Mouse (Mus musculus) MEL (cell line): ENCODE measurements at regions not wholly inside any gene's neighbourhood (a gene's known extent, or its start where the extent isn't known, plus 50 kb on each side); places are given as distances from the start of the nearest gene placed in this dataset.

Source experiments
- DNase-seq: peaks from one replicate; pipeline ENCODE4 v3.0.0; 2011; ENCODE audit warnings: low read depth, low spot score
- H3K27ac ChIP-seq: 2 replicates; pipeline ENCODE4 v1.5.1; 2012; ENCODE audit warnings: low read depth, mild to moderate bottlenecking, control low read depth, low read length, moderate library complexity; ENCODE audit not compliant: control insufficient read depth
- H3K27me3 ChIP-seq, 2 experiments: fragments of 150-350 bp in 1 of 2; sonication (generic) in 1 of 2; 2 replicates each; pipeline ENCODE4 v1.6.1; 2012; ENCODE audit warnings: low read length in 2 of 2, mild to moderate bottlenecking in 2 of 2, improper control_type of control experiment in 1 of 2, moderate library complexity in 1 of 2; ENCODE audit not compliant: insufficient read depth in 2 of 2, control insufficient read depth in 1 of 2
- H3K36me3 ChIP-seq, 2 experiments: 2 replicates each; pipeline ENCODE4 v1.6.1; 2012 to 2014; ENCODE audit warnings: low read length in 2 of 2, improper control_type of control experiment in 1 of 2, inconsistent platforms in 1 of 2, mild to moderate bottlenecking in 1 of 2; ENCODE audit not compliant: insufficient read depth in 2 of 2, control insufficient read depth in 1 of 2
- H3K4me1 ChIP-seq, 2 experiments: fragments of 150-350 bp in 1 of 2; sonication (generic) in 1 of 2; 2 replicates each; pipeline ENCODE4 v1.6.1; 2012; ENCODE audit warnings: low read length in 2 of 2, improper control_type of control experiment in 1 of 2, mild to moderate bottlenecking in 1 of 2; ENCODE audit not compliant: insufficient read depth in 2 of 2, control insufficient read depth in 1 of 2
- H3K4me3 ChIP-seq, 2 experiments: fragments of 150-350 bp in 1 of 2; sonication (generic) in 1 of 2; 2 replicates each; pipeline ENCODE4 v1.5.1; 2012; ENCODE audit warnings: low read depth in 2 of 2, low read length in 2 of 2, mild to moderate bottlenecking in 2 of 2, moderate library complexity in 2 of 2, control low read depth in 1 of 2, improper control_type of control experiment in 1 of 2; ENCODE audit not compliant: control insufficient read depth in 1 of 2, insufficient read depth in 1 of 2
- H3K79me2 ChIP-seq: 2 replicates; pipeline ENCODE4 v1.6.1; 2012; ENCODE audit warnings: mild to moderate bottlenecking, low read length, moderate library complexity; ENCODE audit not compliant: control insufficient read depth, poor library complexity, insufficient read depth
- H3K9ac ChIP-seq: 2 replicates; pipeline ENCODE4 v1.6.1; 2012; ENCODE audit warnings: low read depth, mild to moderate bottlenecking, control low read depth, low read length, moderate library complexity; ENCODE audit not compliant: control insufficient read depth, poor library complexity, severe bottlenecking
- H3K9me3 ChIP-seq: fragments of 150-350 bp; sonication (generic); replicated peaks from 2 replicates; pipeline ENCODE4 v1.6.1; 2012; ENCODE audit warnings: mild to moderate bottlenecking, low read length, improper control_type of control experiment, moderate library complexity; ENCODE audit not compliant: insufficient read depth
- CHD2 ChIP-seq: IDR thresholded peaks from 2 replicates; pipeline ENCODE4 v1.6.1; 2011; ENCODE audit warnings: low read length, improper control_type of control experiment
- ELF1 ChIP-seq: IDR thresholded peaks from 2 replicates; pipeline ENCODE4 v1.6.1; 2014; ENCODE audit warnings: low read depth, mild to moderate bottlenecking, inconsistent platforms, low read length, improper control_type of control experiment, moderate library complexity
- GATA1 ChIP-seq: IDR thresholded peaks from 2 replicates; pipeline ENCODE4 v1.6.1; 2011; ENCODE audit warnings: low read depth, low read length, improper control_type of control experiment
- MAX ChIP-seq: IDR thresholded peaks from 2 replicates; pipeline ENCODE4 v1.6.1; 2011; ENCODE audit warnings: low read length, improper control_type of control experiment
- MAZ ChIP-seq: IDR thresholded peaks from 2 replicates; pipeline ENCODE4 v1.6.1; 2012; ENCODE audit warnings: low read depth, mild to moderate bottlenecking, inconsistent platforms, low read length, improper control_type of control experiment
- MEF2A ChIP-seq: IDR thresholded peaks from 2 replicates; pipeline ENCODE4 v1.6.1; 2014; ENCODE audit warnings: low read depth, mild to moderate bottlenecking, inconsistent platforms, low read length, improper control_type of control experiment; ENCODE audit not compliant: poor library complexity, insufficient replicate concordance, severe bottlenecking; ENCODE audit errors: extremely low read depth
- MYB ChIP-seq: IDR thresholded peaks from 2 replicates; pipeline ENCODE4 v1.6.1; 2011; ENCODE audit warnings: mild to moderate bottlenecking, low read depth, low read length, improper control_type of control experiment
- MYC ChIP-seq: IDR thresholded peaks from 2 replicates; pipeline ENCODE4 v1.6.1; 2011; ENCODE audit warnings: low read depth, mild to moderate bottlenecking, low read length, improper control_type of control experiment, moderate library complexity
- NELFE ChIP-seq: IDR thresholded peaks from 2 replicates; pipeline ENCODE4 v1.6.1; 2011; ENCODE audit warnings: low read depth, low read length, improper control_type of control experiment
- POLR2A ChIP-seq, 2 experiments: IDR thresholded peaks; 2 replicates each; pipeline ENCODE4 v1.6.1; 2011 to 2012; ENCODE audit warnings: low read length in 2 of 2, mild to moderate bottlenecking in 2 of 2, control low read depth in 1 of 2, improper control_type of control experiment in 1 of 2, low read depth in 1 of 2, moderate library complexity in 1 of 2; ENCODE audit not compliant: control insufficient read depth in 1 of 2, insufficient read depth in 1 of 2, poor library complexity in 1 of 2
- POLR2AphosphoS2 ChIP-seq: IDR thresholded peaks from 2 replicates; pipeline ENCODE4 v1.6.1; 2011; ENCODE audit warnings: low read length, improper control_type of control experiment
- TAL1 ChIP-seq: IDR thresholded peaks from 2 replicates; pipeline ENCODE4 v1.6.1; 2012; ENCODE audit warnings: mild to moderate bottlenecking, inconsistent platforms, low read length, moderate library complexity, mixed read lengths
- TCF12 ChIP-seq: IDR thresholded peaks from 2 replicates; pipeline ENCODE4 v1.6.1; 2014; ENCODE audit warnings: low read depth, mild to moderate bottlenecking, inconsistent platforms, low read length, improper control_type of control experiment, moderate library complexity
- USF1 ChIP-seq: IDR thresholded peaks from 2 replicates; pipeline ENCODE4 v1.6.1; 2014; ENCODE audit warnings: low read depth, mild to moderate bottlenecking, inconsistent platforms, low read length, improper control_type of control experiment, moderate library complexity
- USF2 ChIP-seq, 2 experiments: IDR thresholded peaks; 2 replicates each; pipeline ENCODE4 v1.6.1; 2011 to 2012; ENCODE audit warnings: improper control_type of control experiment in 2 of 2, low read length in 2 of 2, borderline replicate concordance in 1 of 2, inconsistent platforms in 1 of 2, low read depth in 1 of 2, mild to moderate bottlenecking in 1 of 2; ENCODE audit not compliant: insufficient read depth in 1 of 2
- ZC3H11A ChIP-seq: IDR thresholded peaks from 2 replicates; pipeline ENCODE4 v1.6.1; 2012; ENCODE audit warnings: low read depth, mild to moderate bottlenecking, inconsistent platforms, low read length, improper control_type of control experiment
- ZKSCAN1 ChIP-seq: IDR thresholded peaks from 2 replicates; pipeline ENCODE4 v1.6.1; 2012; ENCODE audit warnings: low read depth, mild to moderate bottlenecking, inconsistent platforms, low read length, improper control_type of control experiment, moderate library complexity
- ZNF384 ChIP-seq: IDR thresholded peaks from 2 replicates; pipeline ENCODE4 v1.6.1; 2012; ENCODE audit warnings: low read depth, mild to moderate bottlenecking, inconsistent platforms, low read length, improper control_type of control experiment

GRCm38 (mm10) chr13:69260485-69260884 is 261.1 kb upstream of the Adcy2 start:
- Histone ChIP-seq H3K9me3 (no peaks in the 10 kb centered on the region), H3K4me1 (no peaks in the 10 kb centered on the region), H3K9ac (no peak overlapping the region), H3K36me3 (no peaks in the 10 kb centered on the region), H3K79me2 (no peaks in the 10 kb centered on the region), H3K27ac (no peak overlapping the region), H3K4me3 (no peak overlapping the region), H3K27me3 (no peaks in the 10 kb centered on the region)
- DNase-seq, result no peak
- TF ChIP-seq NELFE, result no peak
- no peak for TF ChIP-seq MYC
- no peak for TF ChIP-seq ZC3H11A
- no peak for TF ChIP-seq GATA1
- TF ChIP-seq USF1, result no peak
- TF ChIP-seq ELF1, result no peak
- no peak for TF ChIP-seq POLR2A (IDR thresholded peaks at IDR 0.05; ENCODE audit: control insufficient read depth in 1 of 2, insufficient read depth in 1 of 2, low read depth in 1 of 2, low read length in 2 of 2, poor library complexity in 1 of 2)
- TF ChIP-seq MAX, result no peak
- TF ChIP-seq MEF2A, result no peak
- no peak for TF ChIP-seq POLR2AphosphoS2
- no peak for TF ChIP-seq ZNF384
- TF ChIP-seq ZKSCAN1, result no peak
- no peak for TF ChIP-seq TCF12
- TF ChIP-seq CHD2, result no peak

- Histone ChIP-seq H3K27ac (no peak overlapping the region), H3K4me1 (no peaks in the 10 kb centered on the region), H3K9ac (no peak overlapping the region), H3K9me3 (no peaks in the 10 kb centered on the region), H3K36me3 (no peaks in the 10 kb centered on the region), H3K4me3 (no peak overlapping the region), H3K79me2 (no peaks in the 10 kb centered on the region), H3K27me3 (no peaks in the 10 kb centered on the region)
- TF ChIP-seq ZNF384 (no peak), POLR2A (IDR thresholded peaks at IDR 0.05; ENCODE audit: control insufficient read depth in 1 of 2, insufficient read depth in 1 of 2, low read depth in 1 of 2, low read length in 2 of 2, poor library complexity in 1 of 2) (no peak), MYB (no peak), USF2 (IDR thresholded peaks at IDR 0.05; ENCODE audit: borderline replicate concordance in 1 of 2, insufficient read depth in 1 of 2, low read depth in 1 of 2, low read length in 2 of 2) (no peak), MAZ (no peak), TAL1 (no peak)
- no peak for DNase-seq
These were observed 261.6 kb upstream of the Adcy2 start for GRCm38 (mm10) chr13:69260972-69261371.
